Mouse (Mus musculus) MEL (cell line): ENCODE measurements around the gene Ifna5. TPM values are rescaled to one million over a fixed set of nuclear protein-coding genes. Genes with fewer than 3 reads are reported as not detected.

Experiments
- DNase-seq: peaks from one replicate; pipeline ENCODE4 v3.0.0; 2011; ENCODE audit warnings: low read depth, low spot score
- H3K27ac ChIP-seq: 2 replicates; pipeline ENCODE4 v1.5.1; 2012; ENCODE audit warnings: low read depth, mild to moderate bottlenecking, control low read depth, low read length, moderate library complexity; ENCODE audit not compliant: control insufficient read depth
- H3K27me3 ChIP-seq, 2 experiments: fragments of 150-350 bp in 1 of 2; sonication (generic) in 1 of 2; 2 replicates each; pipeline ENCODE4 v1.6.1; 2012; ENCODE audit warnings: low read length in 2 of 2, mild to moderate bottlenecking in 2 of 2, improper control_type of control experiment in 1 of 2, moderate library complexity in 1 of 2; ENCODE audit not compliant: insufficient read depth in 2 of 2, control insufficient read depth in 1 of 2
- H3K36me3 ChIP-seq, 2 experiments: 2 replicates each; pipeline ENCODE4 v1.6.1; 2012 to 2014; ENCODE audit warnings: low read length in 2 of 2, improper control_type of control experiment in 1 of 2, inconsistent platforms in 1 of 2, mild to moderate bottlenecking in 1 of 2; ENCODE audit not compliant: insufficient read depth in 2 of 2, control insufficient read depth in 1 of 2
- H3K4me1 ChIP-seq, 2 experiments: fragments of 150-350 bp in 1 of 2; sonication (generic) in 1 of 2; 2 replicates each; pipeline ENCODE4 v1.6.1; 2012; ENCODE audit warnings: low read length in 2 of 2, improper control_type of control experiment in 1 of 2, mild to moderate bottlenecking in 1 of 2; ENCODE audit not compliant: insufficient read depth in 2 of 2, control insufficient read depth in 1 of 2
- H3K4me3 ChIP-seq, 2 experiments: fragments of 150-350 bp in 1 of 2; sonication (generic) in 1 of 2; 2 replicates each; pipeline ENCODE4 v1.5.1; 2012; ENCODE audit warnings: low read depth in 2 of 2, low read length in 2 of 2, mild to moderate bottlenecking in 2 of 2, moderate library complexity in 2 of 2, control low read depth in 1 of 2, improper control_type of control experiment in 1 of 2; ENCODE audit not compliant: control insufficient read depth in 1 of 2, insufficient read depth in 1 of 2
- H3K79me2 ChIP-seq: 2 replicates; pipeline ENCODE4 v1.6.1; 2012; ENCODE audit warnings: mild to moderate bottlenecking, low read length, moderate library complexity; ENCODE audit not compliant: control insufficient read depth, poor library complexity, insufficient read depth
- H3K9ac ChIP-seq: 2 replicates; pipeline ENCODE4 v1.6.1; 2012; ENCODE audit warnings: low read depth, mild to moderate bottlenecking, control low read depth, low read length, moderate library complexity; ENCODE audit not compliant: control insufficient read depth, poor library complexity, severe bottlenecking
- H3K9me3 ChIP-seq: fragments of 150-350 bp; sonication (generic); replicated peaks from 2 replicates; pipeline ENCODE4 v1.6.1; 2012; ENCODE audit warnings: mild to moderate bottlenecking, low read length, improper control_type of control experiment, moderate library complexity; ENCODE audit not compliant: insufficient read depth
- CHD1 ChIP-seq: IDR thresholded peaks from 2 replicates; pipeline ENCODE4 v1.6.1; 2012; ENCODE audit warnings: low read depth, mild to moderate bottlenecking, inconsistent platforms, low read length, improper control_type of control experiment
- CHD2 ChIP-seq: IDR thresholded peaks from 2 replicates; pipeline ENCODE4 v1.6.1; 2011; ENCODE audit warnings: low read length, improper control_type of control experiment
- CTCF ChIP-seq, 3 experiments: IDR thresholded peaks in 2 of 3; conservative IDR thresholded peaks in 1 of 3; 2 replicates each; pipeline ENCODE4 v1.5.1; 2011 to 2012; ENCODE audit warnings: low read length in 3 of 3, low read depth in 2 of 3, mild to moderate bottlenecking in 2 of 3, improper control_type of control experiment in 1 of 3, inconsistent platforms in 1 of 3, mixed read lengths in 1 of 3, moderate library complexity in 1 of 3; ENCODE audit not compliant: control insufficient read depth in 1 of 3, insufficient read depth in 1 of 3, poor library complexity in 1 of 3, severe bottlenecking in 1 of 3
- E2F4 ChIP-seq: IDR thresholded peaks from 2 replicates; pipeline ENCODE4 v1.6.1; 2011; ENCODE audit warnings: low read depth, low read length, improper control_type of control experiment, borderline replicate concordance
- ELF1 ChIP-seq: IDR thresholded peaks from 2 replicates; pipeline ENCODE4 v1.6.1; 2014; ENCODE audit warnings: low read depth, mild to moderate bottlenecking, inconsistent platforms, low read length, improper control_type of control experiment, moderate library complexity
- EP300 ChIP-seq, 2 experiments: IDR thresholded peaks; 2 replicates each; pipeline ENCODE4 v1.6.1; 2011; ENCODE audit warnings: improper control_type of control experiment in 2 of 2, low read length in 2 of 2, low read depth in 1 of 2, mild to moderate bottlenecking in 1 of 2
- ETS1 ChIP-seq: IDR thresholded peaks from 2 replicates; pipeline ENCODE4 v1.6.1; 2012; ENCODE audit warnings: low read depth, mild to moderate bottlenecking, inconsistent platforms, low read length, improper control_type of control experiment, moderate library complexity
- GABPA ChIP-seq: IDR thresholded peaks from 2 replicates; pipeline ENCODE4 v1.6.1; 2012; ENCODE audit warnings: low read depth, mild to moderate bottlenecking, inconsistent platforms, low read length, improper control_type of control experiment, moderate library complexity
- GATA1 ChIP-seq: IDR thresholded peaks from 2 replicates; pipeline ENCODE4 v1.6.1; 2011; ENCODE audit warnings: low read depth, low read length, improper control_type of control experiment
- HCFC1 ChIP-seq: IDR thresholded peaks from 2 replicates; pipeline ENCODE4 v1.6.1; 2012; ENCODE audit warnings: low read depth, mild to moderate bottlenecking, inconsistent platforms, low read length, improper control_type of control experiment, moderate library complexity
- JUND ChIP-seq: IDR thresholded peaks from 2 replicates; pipeline ENCODE4 v1.6.1; 2011; ENCODE audit warnings: low read depth, mild to moderate bottlenecking, improper control_type of control experiment, low read length
- KAT2A ChIP-seq: conservative IDR thresholded peaks from 2 replicates; pipeline ENCODE4 v1.6.1; 2012; ENCODE audit warnings: low read depth, low read length, improper control_type of control experiment, inconsistent platforms
- MAFK ChIP-seq: IDR thresholded peaks from 2 replicates; pipeline ENCODE4 v1.6.1; 2011; ENCODE audit warnings: low read depth, mild to moderate bottlenecking, low read length, improper control_type of control experiment, borderline replicate concordance
- MAZ ChIP-seq: IDR thresholded peaks from 2 replicates; pipeline ENCODE4 v1.6.1; 2012; ENCODE audit warnings: low read depth, mild to moderate bottlenecking, inconsistent platforms, low read length, improper control_type of control experiment
- MYC ChIP-seq: IDR thresholded peaks from 2 replicates; pipeline ENCODE4 v1.6.1; 2011; ENCODE audit warnings: low read depth, mild to moderate bottlenecking, low read length, improper control_type of control experiment, moderate library complexity
- NELFE ChIP-seq: IDR thresholded peaks from 2 replicates; pipeline ENCODE4 v1.6.1; 2011; ENCODE audit warnings: low read depth, low read length, improper control_type of control experiment
- NRF1 ChIP-seq: IDR thresholded peaks from 2 replicates; pipeline ENCODE4 v1.6.1; 2014; ENCODE audit warnings: low read depth, mild to moderate bottlenecking, inconsistent platforms, low read length, improper control_type of control experiment, moderate library complexity; ENCODE audit not compliant: poor library complexity, insufficient read depth, severe bottlenecking
- POLR2A ChIP-seq, 2 experiments: IDR thresholded peaks; 2 replicates each; pipeline ENCODE4 v1.6.1; 2011 to 2012; ENCODE audit warnings: low read length in 2 of 2, mild to moderate bottlenecking in 2 of 2, control low read depth in 1 of 2, improper control_type of control experiment in 1 of 2, low read depth in 1 of 2, moderate library complexity in 1 of 2; ENCODE audit not compliant: control insufficient read depth in 1 of 2, insufficient read depth in 1 of 2, poor library complexity in 1 of 2
- POLR2AphosphoS5 ChIP-seq: IDR thresholded peaks from 2 replicates; pipeline ENCODE4 v1.6.1; 2012; ENCODE audit warnings: low read depth, borderline replicate concordance, mild to moderate bottlenecking, inconsistent platforms, low read length, moderate library complexity, mixed read lengths
- RAD21 ChIP-seq: IDR thresholded peaks from 2 replicates; pipeline ENCODE4 v1.6.1; 2011; ENCODE audit warnings: mild to moderate bottlenecking, low read depth, low read length, improper control_type of control experiment
- RCOR1 ChIP-seq: IDR thresholded peaks from 2 replicates; pipeline ENCODE4 v1.6.1; 2012; ENCODE audit warnings: low read depth, mild to moderate bottlenecking, inconsistent platforms, low read length, improper control_type of control experiment
- SIN3A ChIP-seq: IDR thresholded peaks from 2 replicates; pipeline ENCODE4 v1.6.1; 2012; ENCODE audit warnings: low read length, improper control_type of control experiment, inconsistent platforms
- SMC3 ChIP-seq: IDR thresholded peaks from 2 replicates; pipeline ENCODE4 v1.6.1; 2011; ENCODE audit warnings: low read depth, low read length, improper control_type of control experiment
- TBP ChIP-seq: IDR thresholded peaks from 2 replicates; pipeline ENCODE4 v1.8.0; 2011; ENCODE audit warnings: low read depth, low read length, improper control_type of control experiment
- TCF12 ChIP-seq: IDR thresholded peaks from 2 replicates; pipeline ENCODE4 v1.6.1; 2014; ENCODE audit warnings: low read depth, mild to moderate bottlenecking, inconsistent platforms, low read length, improper control_type of control experiment, moderate library complexity
- UBTF ChIP-seq: IDR thresholded peaks from 2 replicates; pipeline ENCODE4 v1.6.1; 2012; ENCODE audit warnings: low read depth, mild to moderate bottlenecking, inconsistent platforms, low read length, improper control_type of control experiment, moderate library complexity, borderline replicate concordance; ENCODE audit not compliant: insufficient read depth
- USF1 ChIP-seq: IDR thresholded peaks from 2 replicates; pipeline ENCODE4 v1.6.1; 2014; ENCODE audit warnings: low read depth, mild to moderate bottlenecking, inconsistent platforms, low read length, improper control_type of control experiment, moderate library complexity
- ZC3H11A ChIP-seq: IDR thresholded peaks from 2 replicates; pipeline ENCODE4 v1.6.1; 2012; ENCODE audit warnings: low read depth, mild to moderate bottlenecking, inconsistent platforms, low read length, improper control_type of control experiment
- ZKSCAN1 ChIP-seq: IDR thresholded peaks from 2 replicates; pipeline ENCODE4 v1.6.1; 2012; ENCODE audit warnings: low read depth, mild to moderate bottlenecking, inconsistent platforms, low read length, improper control_type of control experiment, moderate library complexity
- ZNF384 ChIP-seq: IDR thresholded peaks from 2 replicates; pipeline ENCODE4 v1.6.1; 2012; ENCODE audit warnings: low read depth, mild to moderate bottlenecking, inconsistent platforms, low read length, improper control_type of control experiment
- polyA plus RNA-seq, 2 experiments: library from polyadenylated mRNA; stranded (reverse) in 1 of 2; unstranded in 1 of 2; fragments of >175 nt in 1 of 2; fragments of >200 nt in 1 of 2; gene quantifications; 2 replicates each; pipeline versions ENCODE4 v1.2.1 to v1.2.4; 2012; ENCODE audit warnings: low replicate concordance in 2 of 2, low read depth in 1 of 2; ENCODE audit not compliant: insufficient read length in 2 of 2, insufficient read depth in 1 of 2, missing spikeins in 1 of 2
- total RNA-seq: library from RNA; depleted of rRNA; stranded (reverse); fragments of 300-350 nt; gene quantifications from 2 replicates; pipeline ENCODE4 v1.2.3, GENCODE M21; 2012

Gene Ifna5
- total and polyA plus RNA-seq, 3 experiments: not detected

GRCm38 (mm10) chr4:88867366-88867925 is 32.1 kb downstream of the Ifna5 start:
- no peak overlapping the region for H3K27ac ChIP-seq

GRCm38 (mm10) chr4:88867926-88868911 is 32.9 kb downstream of the Ifna5 start:
- Histone ChIP-seq H3K4me1 (peaks cover 13 to 14% of the 10 kb centered on the region in 2 experiments), H3K36me3 (peaks cover 0 to 15% of the 10 kb centered on the region in 2 experiments; a peak in 2 of 4 replicates), H3K9me3 (no peaks in the 10 kb centered on the region), H3K9ac (peak overlapping the region; percentile 80), H3K27me3 (no peaks in the 10 kb centered on the region), H3K27ac (peak overlapping the region; percentile 36; the same call in 1 of the 2 replicates), H3K4me3 (peak overlapping the region; percentile 93 to 100), H3K79me2 (no peaks in the 10 kb centered on the region)
- DNase-seq: peak; percentile 79
- no peak for TF ChIP-seq RAD21
- no peak for TF ChIP-seq CHD1
- no peak for TF ChIP-seq KAT2A
- no peak for TF ChIP-seq MAFK
- no peak for TF ChIP-seq MYC
- TF ChIP-seq TCF12: peak; percentile 48
- no peak for TF ChIP-seq UBTF
- TF ChIP-seq USF1: no peak
- no peak for TF ChIP-seq SMC3
- no peak for TF ChIP-seq GABPA
- TF ChIP-seq POLR2AphosphoS5: no peak
- TF ChIP-seq JUND: no peak
- peak; percentile 45; the same call in 1 of the 2 replicates for TF ChIP-seq RCOR1
- peak; percentile 66 for TF ChIP-seq NELFE
- no peak for TF ChIP-seq GATA1
- TF ChIP-seq ELF1: peak; percentile 38; the same call in 1 of the 2 replicates
- no peak for TF ChIP-seq MAZ
- peak in 1 of 2 experiments; percentile 58; a peak in 2 of 4 replicates for TF ChIP-seq POLR2A (IDR thresholded peaks at IDR 0.05; ENCODE audit: control insufficient read depth in 1 of 2, insufficient read depth in 1 of 2, low read depth in 1 of 2, low read length in 2 of 2, poor library complexity in 1 of 2)
- TF ChIP-seq ZNF384: no peak

More at GRCm38 (mm10) chr4:88867366-88867925, 32.1 kb downstream of the Ifna5 start:
- Histone ChIP-seq H3K4me1 (peaks cover 13 to 14% of the 10 kb centered on the region in 2 experiments), H3K9ac (peak overlapping the region; percentile 80), H3K4me3 (peak overlapping the region; percentile 93 to 100), H3K36me3 (peaks cover 0 to 15% of the 10 kb centered on the region in 2 experiments; a peak in 2 of 4 replicates), H3K9me3 (no peaks in the 10 kb centered on the region), H3K79me2 (no peaks in the 10 kb centered on the region)
- peak; percentile 90 for DNase-seq
- peak; percentile 67 for TF ChIP-seq ZC3H11A
- no peak for TF ChIP-seq CHD2
- TF ChIP-seq EP300 (IDR thresholded peaks at IDR 0.05; ENCODE audit: low read depth in 1 of 2, low read length in 2 of 2): peak in 1 of 2 experiments; percentile 21; a peak in 2 of 4 replicates
- TF ChIP-seq POLR2AphosphoS5: no peak
- peak; percentile 43; the same call in 1 of the 2 replicates for TF ChIP-seq HCFC1
- TF ChIP-seq ETS1: 0 out of 2 replicates have a peak, but pooled peaks have one; percentile 46
- TF ChIP-seq SMC3: peak; percentile 82
- no peak for TF ChIP-seq ELF1
- no peak for TF ChIP-seq TBP
- TF ChIP-seq NELFE: no peak
- no peak for TF ChIP-seq MAFK
- no peak; the same call in 1 of the 2 replicates for TF ChIP-seq TCF12
- TF ChIP-seq ZKSCAN1: no peak
- TF ChIP-seq SIN3A: peak; percentile 76
- no peak for TF ChIP-seq ZNF384
- no peak for TF ChIP-seq NRF1
- TF ChIP-seq UBTF: no peak
- TF ChIP-seq RAD21: peak; percentile 85
- TF ChIP-seq CTCF (IDR thresholded peaks at IDR 0.05 in 2 of 3, conservative IDR thresholded peaks at IDR 0.05 in 1 of 3; ENCODE audit: control insufficient read depth in 1 of 3, insufficient read depth in 1 of 3, low read depth in 2 of 3, low read length in 3 of 3, poor library complexity in 1 of 3, severe bottlenecking in 1 of 3): peak; percentile 90 to 94 (median 91)
- TF ChIP-seq RCOR1: no peak
- no peak for TF ChIP-seq CHD1
- no peak for TF ChIP-seq GABPA
- no peak for TF ChIP-seq E2F4
- TF ChIP-seq, all 39 proteins: peak for 8
- H3K27me3 ChIP-seq: no peaks in the 10 kb centered on the region
